In genomic region chr7:81740010-81740409, GRCm38 (mm10) we compare ENCODE assay signal across 18 mouse cellular contexts. TPM values are rescaled to one million over a fixed set of nuclear protein-coding genes. Genes with fewer than 3 reads are reported as not detected.
DNase-seq lines count a peak whose midpoint lies in the region; ATAC-seq and TF ChIP-seq lines count a peak whose summit lies in the region.
"Had no signal": no experiment of that assay in that cellular context is flagged by ENCODE, and none has a peak within 500 bp of the region (broad histone marks: within the 10 kb centered on the region; RNA-seq: fewer than 3 reads in every experiment).

No protein-coding gene starts in this region.

- no peaks in the 10 kb centered on the region for H3K36me3 ChIP-seq in megakaryocyte, embryonic 14.5 days (replicated peaks; ENCODE audit: low read length)
- peaks cover 0 to 8% of the 10 kb centered on the region in 2 experiments; a peak in 2 of 4 replicates for H3K36me3 ChIP-seq in MEL (ENCODE audit: control insufficient read depth in 1 of 2, insufficient read depth in 2 of 2, low read length in 2 of 2)
- H3K36me3 ChIP-seq: embryonic facial prominence, embryonic 10.5 days; embryonic facial prominence, embryonic 12.5 days; forebrain, embryonic 15.5 days had no signal

- no peak overlapping the region for H3K9ac ChIP-seq in MEL (ENCODE audit: control insufficient read depth, low read depth, low read length, poor library complexity, severe bottlenecking)
- H3K9ac ChIP-seq: embryonic facial prominence, embryonic 12.5 days; forebrain, embryonic 13.5 days; forebrain, embryonic 15.5 days; forebrain, postnatal 0 days had no signal

- peak overlapping the region; percentile 42 for H3K4me3 ChIP-seq in megakaryocyte, embryonic 14.5 days (replicated peaks)
- peak overlapping the region; percentile 16 to 60 for H3K4me3 ChIP-seq in MEL (ENCODE audit: control insufficient read depth in 1 of 2, insufficient read depth in 1 of 2, low read depth in 2 of 2, low read length in 2 of 2)
- H3K4me3 ChIP-seq: embryonic facial prominence, embryonic 10.5 days; embryonic facial prominence, embryonic 12.5 days; forebrain, embryonic 13.5 days; forebrain, embryonic 15.5 days had no signal

- peaks cover 5% of the 10 kb centered on the region; the same call in 1 of the 2 replicates for H3K9me3 ChIP-seq in megakaryocyte, embryonic 14.5 days
- H3K9me3 ChIP-seq in MEL (replicated peaks; ENCODE audit: insufficient read depth, low read length): no peaks in the 10 kb centered on the region
- H3K9me3 ChIP-seq: embryonic facial prominence, embryonic 10.5 days; embryonic facial prominence, embryonic 12.5 days; forebrain, embryonic 13.5 days; forebrain, embryonic 15.5 days had no signal

- peak; percentile 21 to 61; a peak in 3 of 4 replicates for TF ChIP-seq EP300 in MEL (IDR thresholded peaks at IDR 0.05; ENCODE audit: low read depth in 1 of 2, low read length in 2 of 2)

- peak; percentile 38 for DNase-seq in MEL (ENCODE audit: low read depth, low spot score)
- no peak for DNase-seq in left cerebral cortex, adult 18-20 months (ENCODE audit: low spot score in 2 of 2)
- no peak for DNase-seq in adrenal gland, adult 2 months
- DNase-seq: adrenal gland, adult 8-10 months; adrenal gland, postnatal 14 days; adrenal gland, postnatal 36 days; cerebellum, adult 11-12 months; cerebellum, adult 2 months; cerebellum, adult 9-10 months; cerebellum, postnatal 10 days; cerebellum, postnatal 25 days; forebrain, postnatal 0 days had no signal

- H3K27ac ChIP-seq in MEL (ENCODE audit: control insufficient read depth, low read depth, low read length): peak overlapping the region; percentile 72; the same call in 1 of the 2 replicates
- H3K27ac ChIP-seq: embryonic facial prominence, embryonic 10.5 days; embryonic facial prominence, embryonic 12.5 days; forebrain, embryonic 13.5 days; forebrain, embryonic 15.5 days had no signal

- TF ChIP-seq RAD21 in MEL (IDR thresholded peaks at IDR 0.05; ENCODE audit: low read depth, low read length): no peak

- no peak for ATAC-seq in megakaryocyte, adult 5-6 weeks (ENCODE audit: poor library complexity, severe bottlenecking)
- ATAC-seq: forebrain, embryonic 13.5 days; forebrain, embryonic 15.5 days; forebrain, postnatal 0 days had no signal

- peaks cover 5% of the 10 kb centered on the region for H3K27me3 ChIP-seq in megakaryocyte, embryonic 14.5 days (replicated peaks)
- H3K27me3 ChIP-seq in MEL (ENCODE audit: control insufficient read depth in 1 of 2, insufficient read depth in 2 of 2, low read length in 2 of 2): no peaks in the 10 kb centered on the region
- H3K27me3 ChIP-seq: embryonic facial prominence, embryonic 12.5 days; forebrain, embryonic 13.5 days; forebrain, embryonic 15.5 days had no signal

- peaks cover 12% of the 10 kb centered on the region for H3K4me1 ChIP-seq in megakaryocyte, embryonic 14.5 days
- 0 out of 4 replicates have a peak, but pooled peaks cover 0 to 5% of the 10 kb centered on the region in 2 experiments for H3K4me1 ChIP-seq in MEL (ENCODE audit: control insufficient read depth in 1 of 2, insufficient read depth in 2 of 2, low read length in 2 of 2)
- H3K4me1 ChIP-seq: embryonic facial prominence, embryonic 12.5 days; forebrain, embryonic 13.5 days; forebrain, embryonic 15.5 days had no signal

- no peak for TF ChIP-seq CTCF in MEL (IDR thresholded peaks at IDR 0.05 in 2 of 3, conservative IDR thresholded peaks at IDR 0.05 in 1 of 3; ENCODE audit: control insufficient read depth in 1 of 3, insufficient read depth in 1 of 3, low read depth in 2 of 3, low read length in 3 of 3, poor library complexity in 1 of 3, severe bottlenecking in 1 of 3)

- TF ChIP-seq POLR2A in MEL (IDR thresholded peaks at IDR 0.05; ENCODE audit: control insufficient read depth in 1 of 2, insufficient read depth in 1 of 2, low read depth in 1 of 2, low read length in 2 of 2, poor library complexity in 1 of 2): no peak

- no peaks in the 10 kb centered on the region for H3K79me2 ChIP-seq in MEL (ENCODE audit: control insufficient read depth, insufficient read depth, low read length, poor library complexity)

TF ChIP-seq in MEL, 35 proteins besides CTCF, POLR2A, EP300 and RAD21:
- peak; percentile 31; the same call in 1 of the 2 replicates for TF ChIP-seq ETS1 (IDR thresholded peaks at IDR 0.05; ENCODE audit: low read depth, low read length)
- peak; percentile 93 for TF ChIP-seq ZNF384 (IDR thresholded peaks at IDR 0.05; ENCODE audit: low read depth, low read length)
- peak; percentile 68; the same call in 1 of the 2 replicates for TF ChIP-seq GATA1 (IDR thresholded peaks at IDR 0.05; ENCODE audit: low read depth, low read length)
- TF ChIP-seq TCF12 (IDR thresholded peaks at IDR 0.05; ENCODE audit: low read depth, low read length): peak; percentile 52; the same call in 1 of the 2 replicates
- TF ChIP-seq RCOR1 (IDR thresholded peaks at IDR 0.05; ENCODE audit: low read depth, low read length): 0 out of 2 replicates have a peak, but pooled peaks have one; percentile 30
- TF ChIP-seq MYC (IDR thresholded peaks at IDR 0.05; ENCODE audit: low read depth, low read length): peak; percentile 19; the same call in 1 of the 2 replicates
- TF ChIP-seq KAT2A (conservative IDR thresholded peaks at IDR 0.05; ENCODE audit: low read depth, low read length): no peak
- TF ChIP-seq NELFE (IDR thresholded peaks at IDR 0.05; ENCODE audit: low read depth, low read length): no peak

RNA-seq across cellular contexts. Expression of gene Ramac, which starts 22.7 kb away (rescaled TPM):
- polyA plus RNA-seq in megakaryocyte, embryonic 14.5 days (2012; ENCODE audit: insufficient read depth, low replicate concordance): 2.4 and 17.2 TPM in 2 replicates
- total RNA-seq in megakaryocyte, adult 5-6 weeks (2015): 112 and 116 TPM in 2 replicates
- 91.9 and 93.4 TPM in 2 replicates for total RNA-seq in megakaryocyte, adult 5-6 weeks (2017)
- total RNA-seq in MEL (2012; rRNA removed): 44.0 and 49.0 TPM in 2 replicates
- polyA plus RNA-seq in MEL (2012; ENCODE audit: insufficient read depth in 1 of 2, insufficient read length in 2 of 2, low read depth in 1 of 2, low replicate concordance in 2 of 2, missing spikeins in 1 of 2): 10 to 100 TPM in 1 of 2 experiments, not detected in 1; 33.9 TPM
- total RNA-seq in left cerebral cortex, adult 18-20 months (2021): 100 to 1,000 TPM in 1 of 2 experiments, 10 to 100 TPM in 1; 86.5 to 101 TPM
- total RNA-seq in adrenal gland, adult 2 months (2021): 10 to 100 TPM; 36.6 to 50.2 TPM
- 2.7 and 4.5 TPM in 2 replicates for polyA plus RNA-seq in adrenal gland, adult 2 months (2012; rRNA removed)

RNA-seq across cellular contexts. Expression of gene Homer2, which starts 32.7 kb away (rescaled TPM):
- polyA plus RNA-seq in megakaryocyte, embryonic 14.5 days (2012; ENCODE audit: insufficient read depth, low replicate concordance): 1.3 and 4.4 TPM in 2 replicates
- total RNA-seq in megakaryocyte, adult 5-6 weeks (2015): 0.14 and 0.42 TPM in 2 replicates
- total RNA-seq in megakaryocyte, adult 5-6 weeks (2017): 0.04 and 0.57 TPM in 2 replicates
- 18.4 and 19.4 TPM in 2 replicates for total RNA-seq in MEL (2012; rRNA removed)
- polyA plus RNA-seq in MEL (2012; ENCODE audit: insufficient read depth in 1 of 2, insufficient read length in 2 of 2, low read depth in 1 of 2, low replicate concordance in 2 of 2, missing spikeins in 1 of 2): 10 to 100 TPM in 1 of 2 experiments, not detected in 1; 39.0 TPM
- total RNA-seq in left cerebral cortex, adult 18-20 months (2021): 10 to 100 TPM; 63.3 to 65.4 TPM
- total RNA-seq in adrenal gland, adult 2 months (2021): 1 to 10 TPM; 3.6 to 6.7 TPM
- polyA plus RNA-seq in adrenal gland, adult 2 months (2012; rRNA removed): 0.58 and 0.75 TPM in 2 replicates

RNA-seq across cellular contexts. Expression of gene 3110040N11Rik, which starts 49.3 kb away (rescaled TPM):
- polyA plus RNA-seq in megakaryocyte, embryonic 14.5 days (2012; ENCODE audit: insufficient read depth, low replicate concordance): 33.8 TPM in 1 of 2 replicates, not detected in the other
- total RNA-seq in megakaryocyte, adult 5-6 weeks (2015): 15.4 and 26.5 TPM in 2 replicates
- 34.6 and 53.8 TPM in 2 replicates for total RNA-seq in megakaryocyte, adult 5-6 weeks (2017)
- total RNA-seq in MEL (2012; rRNA removed): 35.7 and 51.4 TPM in 2 replicates
- 10 to 100 TPM in 1 of 2 experiments, not detected in 1; 61.7 TPM for polyA plus RNA-seq in MEL (2012; ENCODE audit: insufficient read depth in 1 of 2, insufficient read length in 2 of 2, low read depth in 1 of 2, low replicate concordance in 2 of 2, missing spikeins in 1 of 2)
- 10 to 100 TPM; 23.6 to 28.1 TPM for total RNA-seq in left cerebral cortex, adult 18-20 months (2021)
- total RNA-seq in adrenal gland, adult 2 months (2021): 10 to 100 TPM; 35.1 to 35.8 TPM
- polyA plus RNA-seq in adrenal gland, adult 2 months (2012; rRNA removed): 15.7 and 19.3 TPM in 2 replicates
